Mouse (Mus musculus) layer of hippocampus, adult 2 months (tissue): ENCODE measurements around the gene Klk5. TPM values are rescaled to one million over a fixed set of nuclear protein-coding genes. Genes with fewer than 3 reads are reported as not detected.

ENCODE experiments used
- DNase-seq, 2 experiments: peaks; one replicate each; pipeline ENCODE4 v3.0.0; 2022; ENCODE audit warnings: low spot score in 2 of 2
- H3K27ac ChIP-seq: fragments of 200-600 bp; 2 replicates; pipeline ENCODE4 v1.8.1; 2022
- H3K4me3 ChIP-seq: fragments of 200-600 bp; 2 replicates; pipeline ENCODE4 v1.8.1; 2022; ENCODE audit warnings: mild to moderate bottlenecking
- CTCF ChIP-seq: fragments of 200-600 bp; conservative IDR thresholded peaks from 2 replicates; pipeline ENCODE4 v1.8.1; 2022; ENCODE audit warnings: antibody characterized with exemption, mild to moderate bottlenecking, moderate library complexity
- total RNA-seq, 2 experiments: library from RNA; stranded (reverse); gene quantifications; 2 replicates each; pipeline ENCODE4 v1.2.3; 2021

Klk5 gene
- total RNA-seq, 2 experiments from 2014 or later = not detected

DNA sequence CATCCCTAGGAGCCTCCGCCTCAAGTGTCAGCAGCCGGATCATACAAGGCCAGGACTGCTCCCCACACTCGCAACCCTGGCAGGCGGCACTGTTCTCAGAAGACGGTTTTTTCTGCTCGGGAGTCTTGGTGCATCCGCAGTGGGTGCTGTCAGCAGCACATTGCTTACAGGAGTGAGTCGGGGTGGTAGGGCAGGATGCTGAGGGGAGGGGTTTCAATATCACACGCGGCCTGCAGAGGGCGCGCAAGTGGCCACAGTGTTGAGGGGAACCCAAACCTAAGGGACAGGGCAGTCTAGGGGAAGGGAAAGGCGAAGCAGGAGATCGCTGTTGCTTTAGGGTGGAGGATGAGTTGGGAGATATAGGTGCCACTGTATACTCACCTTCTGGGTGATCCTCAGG lies 41.8 kb downstream of the Klk5 start:
- H3K4me3 ChIP-seq = peak overlapping the region; percentile 30
- TF ChIP-seq CTCF = peak; percentile 90

DNA sequence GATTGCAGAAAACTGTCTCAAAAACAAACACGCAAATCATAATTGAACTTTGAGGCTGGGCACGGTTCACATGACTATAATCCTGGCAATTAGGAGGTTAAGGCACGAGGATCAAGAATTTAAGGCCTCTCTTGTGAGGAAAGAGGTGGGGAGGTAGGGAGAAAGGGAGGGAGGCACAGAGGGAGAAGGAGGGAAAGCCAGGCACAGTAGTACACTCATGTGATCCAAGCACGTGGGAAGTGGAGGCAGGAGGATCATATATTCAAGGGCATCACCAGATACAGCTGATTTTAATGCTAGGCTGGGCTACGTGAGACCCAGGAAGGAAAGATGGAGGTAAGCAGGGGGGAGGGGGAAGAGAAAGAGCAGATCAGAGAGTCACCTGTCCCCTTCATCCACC lies 49.6 kb downstream of the Klk5 start:
- Histone ChIP-seq H3K4me3 (no peak overlapping the region), H3K27ac (no peak overlapping the region)
- no peak for TF ChIP-seq CTCF
- DNase-seq = no peak

More for the DNA sequence above, 41.8 kb downstream of the Klk5 start:
- no peak overlapping the region for H3K27ac ChIP-seq
- peak; percentile 29 to 56 for DNase-seq

DNA sequence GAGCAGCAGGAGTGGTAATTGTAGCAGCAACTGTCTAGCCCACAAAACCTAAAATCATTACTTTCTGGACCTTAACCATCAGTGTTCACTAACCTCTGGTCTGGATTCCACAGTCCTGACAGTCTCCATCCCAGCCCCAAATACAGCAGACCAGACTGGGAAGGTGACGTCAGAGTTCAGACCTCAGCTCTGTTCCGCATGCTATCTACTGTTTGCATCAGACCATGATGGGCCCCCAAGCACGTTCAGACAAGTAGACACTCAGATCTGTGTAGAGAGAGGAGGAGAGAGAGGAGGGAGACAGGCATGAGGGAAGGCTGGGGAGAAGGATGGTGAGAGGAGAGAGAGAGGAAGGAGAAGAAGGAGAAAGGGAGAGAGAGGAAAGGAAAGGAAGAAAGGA lies 50.0 kb downstream of the Klk5 start:
- Histone ChIP-seq H3K27ac (no peak overlapping the region), H3K4me3 (no peak overlapping the region)
- no peak for DNase-seq
- no peak for TF ChIP-seq CTCF

DNA sequence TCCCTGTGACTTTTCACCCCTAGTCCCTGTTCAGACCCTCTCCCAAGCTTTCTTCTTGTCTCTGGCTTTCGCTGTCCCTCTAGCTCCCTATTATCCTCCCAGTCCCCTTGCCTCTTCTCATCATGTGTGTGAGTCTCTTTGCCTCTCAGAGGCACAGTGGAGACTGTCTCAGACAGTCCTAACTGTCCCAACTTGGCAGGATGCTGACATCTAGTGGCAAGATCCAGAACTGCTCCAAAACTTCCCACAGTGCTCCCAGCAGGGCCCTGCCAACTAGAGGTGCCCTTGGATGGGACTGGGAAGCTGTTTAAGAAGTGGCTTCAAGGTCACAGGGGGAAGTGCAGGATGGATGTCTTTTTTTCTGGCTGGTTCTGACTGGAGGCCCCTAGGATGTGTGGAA lies 53.1 kb downstream of the Klk5 start:
- DNase-seq = peak; percentile 87 to 93
- TF ChIP-seq CTCF = peak; percentile 92
- Histone ChIP-seq H3K4me3 (no peak overlapping the region), H3K27ac (no peak overlapping the region)

Other genes starting within 250 kb of the Klk5 start
- under 1 TPM in 1 of 2 experiments, not detected in 1; 0.27 TPM for gene Zfp819, start 234.8 kb upstream of the Klk5 start, total RNA-seq
- not detected for gene Ceacam18, start 207.3 kb upstream of the Klk5 start, total RNA-seq
- gene Siglece, start 181.8 kb upstream of the Klk5 start, total RNA-seq = 1 to 10 TPM in 1 of 2 experiments, under 1 TPM in 1; 0.97 to 1.3 TPM
- gene Ctu1, start 170.0 kb upstream of the Klk5 start, total RNA-seq = 10 to 100 TPM; 10.9 to 11.1 TPM
- gene Klk14, start 151.6 kb upstream of the Klk5 start, total RNA-seq = not detected
- not detected for gene Klk13, start 129.4 kb upstream of the Klk5 start, total RNA-seq
- not detected for gene Klk12, start 73.1 kb upstream of the Klk5 start, total RNA-seq
- gene Klk11, start 67.4 kb upstream of the Klk5 start, total RNA-seq = not detected
- gene Klk10, start 60.9 kb upstream of the Klk5 start, total RNA-seq = 1 to 10 TPM; 1.5 to 1.7 TPM
- not detected for gene Klk9, start 50.1 kb upstream of the Klk5 start, total RNA-seq
- gene Klk8, start 44.4 kb upstream of the Klk5 start, total RNA-seq = 10 to 100 TPM; 25.2 to 27.6 TPM
- under 1 TPM; 0.25 to 0.26 TPM for gene Klk7, start 30.7 kb upstream of the Klk5 start, total RNA-seq
- under 1 TPM in 1 of 2 experiments, not detected in 1; 0.87 TPM for gene Klk6, start 17.5 kb upstream of the Klk5 start, total RNA-seq
- not detected for gene Klk4, start 39.2 kb downstream of the Klk5 start, total RNA-seq
- not detected for gene Klk15, start 91.8 kb downstream of the Klk5 start, total RNA-seq
- gene Klk1b8, start 108.7 kb downstream of the Klk5 start, total RNA-seq = not detected
- not detected for gene Klk1b1, start 124.8 kb downstream of the Klk5 start, total RNA-seq
- gene Klk1b9, start 134.1 kb downstream of the Klk5 start, total RNA-seq = not detected
- not detected for gene Klk1b11, start 153.9 kb downstream of the Klk5 start, total RNA-seq
- gene Klk1b26, start 170.2 kb downstream of the Klk5 start, total RNA-seq = not detected
- not detected for gene Klk1b27, start 210.3 kb downstream of the Klk5 start, total RNA-seq